Mouse (Mus musculus) forebrain, embryonic 14.5 days (tissue): ENCODE data around the gene Osbpl10. TPM values are rescaled to one million over a fixed set of nuclear protein-coding genes. Genes with fewer than 3 reads are reported as not detected.

Experiments used
- ATAC-seq: fragments of 200-750 bp; cut with Nextera tagmentation; 2 replicates; pipeline ENCODE4 v1.8.0; 2017; ENCODE audit warnings: mild to moderate bottlenecking, moderate library complexity
- DNase-seq: peaks from one replicate; pipeline ENCODE4 v3.0.0-alpha.2; 2015; ENCODE audit warnings: low spot score
- H3K27ac ChIP-seq: fragments of 300-500 bp; sonication (generic); 2 replicates; pipeline ENCODE4 v1.5.1; 2014; ENCODE audit warnings: low read depth, mild to moderate bottlenecking, control low read depth, low read length, moderate library complexity
- H3K27me3 ChIP-seq: fragments of 300-500 bp; sonication (generic); replicated peaks from 2 replicates; pipeline ENCODE4 v1.6.1; 2014; ENCODE audit warnings: low read length, control low read depth, mixed read lengths; ENCODE audit not compliant: control insufficient read depth, insufficient read depth
- H3K36me3 ChIP-seq: fragments of 300-500 bp; sonication (generic); 2 replicates; pipeline ENCODE4 v1.6.1; 2014; ENCODE audit warnings: low read length, control low read depth; ENCODE audit not compliant: control insufficient read depth, insufficient read depth
- H3K4me1 ChIP-seq: fragments of 300-500 bp; sonication (generic); 2 replicates; pipeline ENCODE4 v1.6.1; 2014; ENCODE audit warnings: antibody characterized with exemption, low read length, control low read depth; ENCODE audit not compliant: control insufficient read depth, insufficient read depth
- H3K4me2 ChIP-seq: fragments of 300-500 bp; sonication (generic); 2 replicates; pipeline ENCODE4 v1.6.1; 2014; ENCODE audit warnings: mild to moderate bottlenecking, control low read depth, low read length
- H3K4me3 ChIP-seq: fragments of 300-500 bp; sonication (generic); 2 replicates; pipeline ENCODE4 v1.5.1; 2014; ENCODE audit warnings: low read depth, low read length, control low read depth
- H3K9ac ChIP-seq: fragments of 300-500 bp; sonication (generic); 2 replicates; pipeline ENCODE4 v1.6.1; 2014; ENCODE audit warnings: mild to moderate bottlenecking, low read length, control low read depth, moderate library complexity
- H3K9me3 ChIP-seq: fragments of 300-500 bp; sonication (generic); replicated peaks from 2 replicates; pipeline ENCODE4 v1.6.1; 2016; ENCODE audit warnings: low read length, control low read depth, mixed read lengths; ENCODE audit not compliant: control insufficient read depth
- WGBS: fragments of 180-500 bp; shearing (Covaris S2); extraction: QIAGEN DNeasy Blood & Tissue Kit; methylation state at CpG from one replicate; pipeline ENCODE4 v1.1.7; 2014; 5-methylcytosine and 5-hydroxymethylcytosine counted together
- polyA plus RNA-seq: library from polyadenylated mRNA; unstranded; fragments of >200 nt; fragmentation: Nextera tagmentation; extraction: Ambion mirVana; gene quantifications from 2 replicates; pipeline ENCODE4 v1.2.1, GENCODE M21; 2014

Osbpl10 gene
- polyA plus RNA-seq, 1 experiment from 2014 or later: 1.4 TPM

DNA sequence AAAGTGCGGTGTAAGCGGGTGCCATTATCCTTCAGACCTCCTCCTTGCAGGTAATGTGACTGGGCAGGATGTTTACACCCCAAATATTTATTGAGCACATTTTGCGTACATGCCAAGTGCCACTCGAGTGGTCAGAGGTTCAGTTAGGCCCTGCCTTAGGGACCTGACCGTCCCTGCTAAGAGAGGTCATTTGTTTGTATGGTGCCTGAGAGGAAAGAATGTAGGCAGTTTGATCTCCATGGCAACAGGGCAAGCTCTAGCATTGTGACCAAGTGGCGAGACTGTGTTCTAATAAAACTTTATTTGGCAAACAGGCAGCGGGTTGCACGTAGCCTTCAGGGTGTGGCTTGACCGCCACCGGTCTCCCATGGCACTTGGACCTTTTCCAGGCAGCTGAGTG, 12.1 kb downstream of the Osbpl10 start:
- no peak for ATAC-seq
- no peak for DNase-seq
- Histone ChIP-seq H3K4me3 (no peak overlapping the region), H3K27me3 (no peaks in the 10 kb centered on the region), H3K4me1 (no peaks in the 10 kb centered on the region), H3K4me2 (no peak overlapping the region), H3K9me3 (no peaks in the 10 kb centered on the region), H3K9ac (no peak overlapping the region), H3K36me3 (no peaks in the 10 kb centered on the region), H3K27ac (no peak overlapping the region)
- 85% methylated on average over 10 of the region's 10 CpGs for WGBS

DNA sequence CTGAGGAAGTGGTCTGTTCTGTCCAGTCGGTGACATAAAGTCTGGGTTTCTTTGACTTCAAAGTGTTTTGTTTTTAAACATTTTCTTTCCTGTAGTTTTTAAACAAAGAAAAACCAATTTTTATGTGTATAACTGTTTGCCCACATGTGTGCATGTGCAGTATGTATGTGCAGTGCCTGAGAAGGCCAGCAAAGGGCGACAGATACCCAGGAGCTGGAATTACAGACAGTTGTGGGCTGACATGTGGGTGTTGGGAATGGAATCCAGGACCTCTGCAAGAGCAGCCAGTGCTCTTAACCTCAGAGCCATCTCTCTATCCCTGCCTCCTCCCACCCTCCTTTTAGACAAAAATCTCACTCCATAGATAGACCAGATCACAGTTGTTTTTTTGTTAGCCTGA, 14.2 kb downstream of the Osbpl10 start:
- 92% methylated on average over 2 of the region's 2 CpGs for WGBS
- H3K9ac ChIP-seq: no peak overlapping the region
- no peak overlapping the region for H3K4me3 ChIP-seq
- ATAC-seq (no peak), DNase-seq (no peak)
- H3K27me3 ChIP-seq: no peaks in the 10 kb centered on the region
- H3K27ac ChIP-seq: no peak overlapping the region
- no peaks in the 10 kb centered on the region for H3K4me1 ChIP-seq
- no peak overlapping the region for H3K4me2 ChIP-seq
- H3K9me3 ChIP-seq: no peaks in the 10 kb centered on the region
- no peaks in the 10 kb centered on the region for H3K36me3 ChIP-seq

GRCm38 (mm10) chr9:114995250-114995649, 16.9 kb downstream of the Osbpl10 start:
- Histone ChIP-seq H3K4me2 (no peak overlapping the region), H3K4me3 (no peak overlapping the region), H3K4me1 (no peaks in the 10 kb centered on the region), H3K27ac (no peak overlapping the region), H3K9me3 (no peaks in the 10 kb centered on the region), H3K9ac (no peak overlapping the region), H3K36me3 (no peaks in the 10 kb centered on the region), H3K27me3 (no peaks in the 10 kb centered on the region)
- WGBS: 91% methylated on average over 4 of the region's 4 CpGs
- DNase-seq (no peak), ATAC-seq (no peak)

- no peak overlapping the region for H3K4me3 ChIP-seq
- H3K4me2 ChIP-seq: no peak overlapping the region
- no peaks in the 10 kb centered on the region for H3K36me3 ChIP-seq
- H3K27ac ChIP-seq: no peak overlapping the region
- DNase-seq (no peak), ATAC-seq (no peak)
- H3K9ac ChIP-seq: no peak overlapping the region
- H3K4me1 ChIP-seq: no peaks in the 10 kb centered on the region
- WGBS: 89% methylated on average over 4 of the region's 4 CpGs
- no peaks in the 10 kb centered on the region for H3K27me3 ChIP-seq
- no peaks in the 10 kb centered on the region for H3K9me3 ChIP-seq
These were observed 17.3 kb downstream of the Osbpl10 start for GRCm38 (mm10) chr9:114995716-114996115.

- no peak overlapping the region for H3K4me3 ChIP-seq
- H3K9me3 ChIP-seq: no peaks in the 10 kb centered on the region
- no peak overlapping the region for H3K9ac ChIP-seq
- DNase-seq (no peak), ATAC-seq (no peak)
- H3K4me2 ChIP-seq: no peak overlapping the region
- H3K4me1 ChIP-seq: no peaks in the 10 kb centered on the region
- WGBS: 96% methylated on average over 6 of the region's 6 CpGs
- H3K36me3 ChIP-seq: no peaks in the 10 kb centered on the region
- no peak overlapping the region for H3K27ac ChIP-seq
- H3K27me3 ChIP-seq: no peaks in the 10 kb centered on the region
These were observed 18.1 kb downstream of the Osbpl10 start for GRCm38 (mm10) chr9:114996489-114996888.

GRCm38 (mm10) chr9:114999010-114999770, 20.8 kb downstream of the Osbpl10 start:
- H3K4me2 ChIP-seq: no peak overlapping the region
- H3K27me3 ChIP-seq: no peaks in the 10 kb centered on the region
- no peak overlapping the region for H3K4me3 ChIP-seq
- ATAC-seq: no peak
- WGBS: 89% methylated on average over 6 of the region's 6 CpGs
- H3K4me1 ChIP-seq: no peaks in the 10 kb centered on the region
- no peak for DNase-seq
- H3K9ac ChIP-seq: no peak overlapping the region
- H3K9me3 ChIP-seq: no peaks in the 10 kb centered on the region
- H3K27ac ChIP-seq: no peak overlapping the region
- H3K36me3 ChIP-seq: no peaks in the 10 kb centered on the region

DNA sequence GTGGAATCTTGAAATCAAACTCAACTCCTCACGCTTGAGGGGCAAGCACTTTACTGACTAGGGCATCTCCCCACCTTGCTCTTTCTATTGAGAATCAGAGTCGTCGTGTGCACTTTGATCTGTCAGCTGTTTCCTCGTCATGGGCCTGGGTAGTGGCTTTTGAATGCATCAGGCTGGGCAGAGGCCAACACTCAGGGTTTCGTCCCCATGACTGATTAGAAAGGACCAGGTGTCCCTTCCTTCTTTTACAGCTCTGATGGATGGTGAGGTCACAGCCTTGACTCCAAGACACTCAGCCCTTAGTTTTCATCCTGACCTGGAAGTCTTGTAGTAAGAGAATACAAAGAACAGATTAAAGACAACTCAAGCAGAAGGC, 21.4 kb downstream of the Osbpl10 start:
- no peak for ATAC-seq
- Histone ChIP-seq H3K9me3 (no peaks in the 10 kb centered on the region), H3K9ac (no peak overlapping the region), H3K4me2 (no peak overlapping the region), H3K4me3 (no peak overlapping the region), H3K27ac (no peak overlapping the region), H3K27me3 (no peaks in the 10 kb centered on the region), H3K36me3 (no peaks in the 10 kb centered on the region), H3K4me1 (no peaks in the 10 kb centered on the region)
- WGBS: 78% methylated on average over 5 of the region's 5 CpGs
- no peak for DNase-seq

DNA sequence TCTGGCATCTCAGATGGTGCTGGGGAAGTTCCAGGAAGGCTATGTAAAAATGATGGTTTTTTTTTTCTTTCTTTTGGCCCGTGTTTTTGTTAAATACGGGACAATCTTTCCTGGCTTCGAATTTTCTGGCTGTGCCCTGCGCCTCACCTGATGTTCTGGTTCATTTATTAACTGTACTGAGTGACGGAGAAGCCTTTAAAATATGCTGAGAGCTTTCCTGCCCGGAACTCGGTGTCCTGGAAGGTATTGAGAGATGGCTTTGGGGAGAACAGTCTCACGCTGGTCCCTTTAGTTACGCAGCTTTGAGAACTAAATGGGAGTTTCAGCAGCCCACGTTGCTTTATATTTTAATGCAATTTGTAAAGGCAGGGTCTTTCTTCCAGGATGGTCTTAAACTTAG, 27.1 kb downstream of the Osbpl10 start:
- Histone ChIP-seq H3K4me2 (no peak overlapping the region), H3K36me3 (no peaks in the 10 kb centered on the region), H3K9ac (no peak overlapping the region), H3K27me3 (no peaks in the 10 kb centered on the region), H3K4me1 (no peaks in the 10 kb centered on the region), H3K9me3 (no peaks in the 10 kb centered on the region), H3K27ac (no peak overlapping the region), H3K4me3 (no peak overlapping the region)
- ATAC-seq: no peak
- WGBS: 84% methylated on average over 10 of the region's 10 CpGs
- DNase-seq: no peak

DNA sequence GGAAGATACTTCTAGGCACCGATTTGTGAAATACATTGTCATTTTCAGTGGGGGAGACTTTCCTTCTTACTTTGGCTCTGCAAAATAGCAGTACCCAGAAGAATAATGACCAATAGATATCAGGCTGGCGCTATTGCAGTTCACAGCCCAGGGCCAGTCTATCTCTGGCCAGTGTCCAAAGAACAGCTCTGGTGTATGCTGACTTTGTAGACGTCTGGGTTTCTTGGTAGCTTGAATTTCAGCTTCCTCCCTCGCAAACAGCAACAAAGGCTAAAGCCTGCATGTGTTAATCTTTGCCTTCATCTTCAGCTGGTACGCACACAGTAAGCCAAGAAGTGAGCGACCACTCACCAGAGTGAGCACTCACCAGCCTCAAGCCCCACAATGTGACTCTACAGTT, 29.4 kb downstream of the Osbpl10 start:
- ATAC-seq (no peak), DNase-seq (no peak)

More for the DNA sequence above, 29.4 kb downstream of the Osbpl10 start:
- H3K27ac ChIP-seq: no peak overlapping the region
- H3K4me1 ChIP-seq: no peaks in the 10 kb centered on the region
- no peak overlapping the region for H3K9ac ChIP-seq
- H3K27me3 ChIP-seq: no peaks in the 10 kb centered on the region
- 82% methylated on average over 6 of the region's 6 CpGs for WGBS
- no peak overlapping the region for H3K4me2 ChIP-seq
- H3K36me3 ChIP-seq: no peaks in the 10 kb centered on the region
- H3K9me3 ChIP-seq: no peaks in the 10 kb centered on the region
- H3K4me3 ChIP-seq: no peak overlapping the region
